Mouse (Mus musculus) left cerebral cortex, adult 11 months (tissue): ENCODE results near the gene Capn11.

Experiments
- DNase-seq: peaks from one replicate; pipeline ENCODE4 v3.0.0; 2022; ENCODE audit warnings: low spot score

The Capn11 gene

GRCm38 (mm10) chr17:45580958-45581477, 78.1 kb downstream of the Capn11 start:
- DNase-seq, result no peak
